Comparison of ENCODE assay signal across 23 mouse cellular contexts in the genomic region with DNA sequence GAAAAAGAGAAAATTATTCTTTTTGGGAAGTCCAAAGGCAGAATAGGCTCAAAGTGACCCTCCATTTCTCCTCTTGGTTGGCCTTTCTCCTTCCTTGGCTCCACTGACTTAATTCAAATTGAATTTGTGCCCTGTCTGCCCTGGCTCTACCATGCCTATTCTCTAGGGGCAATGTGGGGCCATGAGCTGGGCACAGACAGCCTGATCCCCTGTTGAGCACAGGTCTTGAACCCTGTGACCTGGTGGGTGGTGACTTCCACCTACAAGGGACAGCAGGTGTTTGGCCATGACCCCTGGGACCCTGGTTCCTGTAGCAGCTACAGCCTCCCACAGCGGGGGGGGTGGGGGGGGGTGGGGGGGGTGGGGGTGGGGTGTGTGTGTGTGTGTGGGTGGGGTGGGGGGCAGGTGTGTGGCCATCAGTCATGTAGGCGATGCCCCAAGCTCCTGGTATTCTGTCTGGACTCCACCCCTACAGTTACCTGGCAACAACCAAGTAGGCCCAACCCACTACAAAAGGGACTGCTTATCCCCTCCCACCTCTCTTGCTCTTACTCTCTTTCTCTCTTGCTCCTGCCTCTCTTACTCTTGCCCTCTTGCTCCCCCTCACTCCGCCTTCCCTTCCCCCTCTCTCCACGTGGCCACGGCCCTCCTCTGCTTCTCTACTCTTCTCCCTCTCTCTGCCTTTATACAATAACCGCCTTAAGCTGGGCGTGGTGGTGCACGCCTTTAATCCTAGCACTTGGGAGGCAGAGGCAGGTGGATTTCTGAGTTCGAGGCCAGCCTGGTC. TPM values are rescaled to one million over a fixed set of nuclear protein-coding genes. Genes with fewer than 3 reads are reported as not detected.
DNase-seq lines count a peak whose midpoint lies in the region; ATAC-seq and TF ChIP-seq lines count a peak whose summit lies in the region.
"Had no signal": no experiment of that assay in that cellular context is flagged by ENCODE, and none has a peak within 500 bp of the region (broad histone marks: within the 10 kb centered on the region; RNA-seq: fewer than 3 reads in every experiment).

No protein-coding gene starts in this region.

- TF ChIP-seq CTCF in liver, postnatal 0 days (IDR thresholded peaks at IDR 0.05; ENCODE audit: low read depth) = no peak
- TF ChIP-seq CTCF in E14TG2a.4 (conservative IDR thresholded peaks at IDR 0.05; ENCODE audit: low read length) = no peak

- H3K9me3 ChIP-seq in liver, embryonic 11.5 days (ENCODE audit: control insufficient read depth, low read length) = no peaks in the 10 kb centered on the region
- H3K9me3 ChIP-seq in liver, postnatal 0 days (ENCODE audit: low read length) = no peaks in the 10 kb centered on the region
- H3K9me3 ChIP-seq in E14TG2a.4 (ENCODE audit: low read length) = no peaks in the 10 kb centered on the region
- H3K9me3 ChIP-seq in ES-E14 (ENCODE audit: control insufficient read depth, insufficient read depth, low read depth, low read length) = no peaks in the 10 kb centered on the region
- H3K9me3 ChIP-seq in liver, embryonic 13.5 days (replicated peaks) = no peaks in the 10 kb centered on the region
- H3K9me3 ChIP-seq: embryonic facial prominence, embryonic 10.5 days; embryonic facial prominence, embryonic 15.5 days; forebrain, embryonic 12.5 days; heart, embryonic 15.5 days; hindbrain, embryonic 13.5 days; midbrain, embryonic 12.5 days had no signal

- no peaks in the 10 kb centered on the region for H3K36me3 ChIP-seq in liver, embryonic 11.5 days (ENCODE audit: control insufficient read depth, insufficient read depth, low read length)
- no peaks in the 10 kb centered on the region for H3K36me3 ChIP-seq in liver, postnatal 0 days (replicated peaks; ENCODE audit: insufficient read depth, low read length)
- peaks cover 13% of the 10 kb centered on the region; the same call in 1 of the 2 replicates for H3K36me3 ChIP-seq in E14TG2a.4 (ENCODE audit: insufficient read depth, low read length)
- H3K36me3 ChIP-seq in ES-E14 (ENCODE audit: control insufficient read depth, insufficient read depth, low read length, poor library complexity, severe bottlenecking) = no peaks in the 10 kb centered on the region
- H3K36me3 ChIP-seq in liver, embryonic 13.5 days = peaks cover 5% of the 10 kb centered on the region; the same call in 1 of the 2 replicates
- H3K36me3 ChIP-seq: embryonic facial prominence, embryonic 15.5 days; forebrain, embryonic 12.5 days; heart, embryonic 15.5 days had no signal

- TF ChIP-seq EP300 in liver, postnatal 0 days (IDR thresholded peaks at IDR 0.05; ENCODE audit: low read depth) = no peak

- in situ Hi-C loops in ES-E14 (cut with MboI; ENCODE audit: low sequenced_read_pairs in 2 of 2, unreplicated experiment in 2 of 2) = no loop called here

- no peak for DNase-seq in liver, embryonic 11.5 days (ENCODE audit: low spot score)
- no peak for DNase-seq in liver, postnatal 0 days
- DNase-seq in ES-E14 (ENCODE audit: low read depth, low spot score) = peak; percentile 49
- no peak for DNase-seq in liver, embryonic 13.5 days
- DNase-seq in urinary bladder, postnatal 25 days (ENCODE audit: low spot score) = no peak
- DNase-seq in cerebellum, adult 9-10 months = no peak
- DNase-seq: adrenal gland, postnatal 36 days; forebrain, postnatal 0 days; heart, postnatal 4 days; kidney, adult 8-10 months; lung, postnatal 36 days; thymus, postnatal 14 days had no signal

- H3K9ac ChIP-seq in liver, embryonic 11.5 days (ENCODE audit: low read depth, low read length) = no peak overlapping the region
- no peak overlapping the region for H3K9ac ChIP-seq in liver, postnatal 0 days (replicated peaks)
- no peak overlapping the region for H3K9ac ChIP-seq in ES-E14 (ENCODE audit: insufficient read depth, low read depth, low read length, poor library complexity, severe bottlenecking)
- H3K9ac ChIP-seq in liver, embryonic 13.5 days = no peak overlapping the region
- H3K9ac ChIP-seq: embryonic facial prominence, embryonic 15.5 days; forebrain, embryonic 12.5 days; forebrain, postnatal 0 days; heart, embryonic 15.5 days; hindbrain, embryonic 13.5 days; midbrain, embryonic 12.5 days had no signal

- 80% methylated on average over 8 of the region's 9 CpGs for WGBS in liver, embryonic 11.5 days
- 84% methylated on average over 8 of the region's 9 CpGs for WGBS in liver, postnatal 0 days (ENCODE audit: insufficient replicate concordance)
- WGBS in liver, embryonic 13.5 days (ENCODE audit: insufficient replicate concordance) = 74% methylated on average over 8 of the region's 9 CpGs

- no peaks in the 10 kb centered on the region for H3K27me3 ChIP-seq in liver, embryonic 11.5 days (replicated peaks; ENCODE audit: control insufficient read depth, insufficient read depth, low read length)
- H3K27me3 ChIP-seq in liver, postnatal 0 days (ENCODE audit: insufficient read depth, low read length) = no peaks in the 10 kb centered on the region
- no peaks in the 10 kb centered on the region for H3K27me3 ChIP-seq in E14TG2a.4 (ENCODE audit: insufficient read depth, low read length)
- H3K27me3 ChIP-seq in liver, embryonic 13.5 days = no peaks in the 10 kb centered on the region
- H3K27me3 ChIP-seq: CH12.LX; embryonic facial prominence, embryonic 15.5 days; forebrain, embryonic 12.5 days; heart, embryonic 15.5 days; hindbrain, embryonic 13.5 days; midbrain, embryonic 12.5 days had no signal

- H3K4me2 ChIP-seq in liver, embryonic 11.5 days = no peak overlapping the region
- no peak overlapping the region for H3K4me2 ChIP-seq in liver, postnatal 0 days (ENCODE audit: low read depth, low read length)
- no peak overlapping the region for H3K4me2 ChIP-seq in liver, embryonic 13.5 days
- H3K4me2 ChIP-seq: embryonic facial prominence, embryonic 15.5 days; forebrain, embryonic 12.5 days; heart, embryonic 15.5 days; hindbrain, embryonic 13.5 days; midbrain, embryonic 12.5 days had no signal

- no peaks in the 10 kb centered on the region for H3K4me1 ChIP-seq in liver, embryonic 11.5 days (replicated peaks; ENCODE audit: control insufficient read depth, insufficient read depth, low read length)
- H3K4me1 ChIP-seq in liver, postnatal 0 days (ENCODE audit: insufficient read depth) = no peaks in the 10 kb centered on the region; the same call in 1 of the 2 replicates
- H3K4me1 ChIP-seq in E14TG2a.4 (replicated peaks; ENCODE audit: low read depth, low read length) (peaks cover 71% of the 10 kb centered on the region), ES-E14 (ENCODE audit: control insufficient read depth in 2 of 2, insufficient read depth in 2 of 2, low read length in 2 of 2, poor library complexity in 1 of 2) (peaks cover 5 to 14% of the 10 kb centered on the region in 2 experiments; a peak in 2 of 4 replicates)
- peaks cover 10% of the 10 kb centered on the region for H3K4me1 ChIP-seq in liver, embryonic 13.5 days (replicated peaks)
- H3K4me1 ChIP-seq: heart, embryonic 15.5 days had no signal

- ATAC-seq in liver, embryonic 11.5 days (replicated peaks; ENCODE audit: low FRiP score) = peak; percentile 40; the same call in 1 of the 2 replicates
- ATAC-seq in liver, postnatal 0 days = no peak
- ATAC-seq in liver, embryonic 13.5 days (ENCODE audit: low read depth) = peak; percentile 42
- ATAC-seq: activated CD4-positive, CD25-positive, alpha-beta regulatory T cell, adult 4 months; forebrain, postnatal 0 days; intestine, embryonic 16.5 days had no signal

- H3K4me3 ChIP-seq in liver, embryonic 11.5 days (ENCODE audit: low read depth, low read length) = no peak overlapping the region
- H3K4me3 ChIP-seq in liver, postnatal 0 days (ENCODE audit: low read depth, low read length) = no peak overlapping the region
- H3K4me3 ChIP-seq in E14TG2a.4 (replicated peaks; ENCODE audit: low read length) = peak overlapping the region; percentile 72
- H3K4me3 ChIP-seq in ES-E14 (ENCODE audit: insufficient read depth in 1 of 2, low read depth in 1 of 2, low read length in 2 of 2, poor library complexity in 1 of 2, severe bottlenecking in 1 of 2) = no peak overlapping the region
- no peak overlapping the region for H3K4me3 ChIP-seq in liver, embryonic 13.5 days (replicated peaks)
- H3K4me3 ChIP-seq: embryonic facial prominence, embryonic 10.5 days; embryonic facial prominence, embryonic 15.5 days; forebrain, embryonic 12.5 days; heart, embryonic 15.5 days; hindbrain, embryonic 13.5 days; midbrain, embryonic 12.5 days had no signal

- H3K27ac ChIP-seq in liver, embryonic 11.5 days (ENCODE audit: low read depth, low read length) = no peak overlapping the region
- H3K27ac ChIP-seq in liver, postnatal 0 days (ENCODE audit: low read depth) = no peak overlapping the region
- H3K27ac ChIP-seq in ES-E14 (ENCODE audit: insufficient read depth, low read depth, low read length, poor library complexity, severe bottlenecking) = peak overlapping the region; percentile 69; the same call in 1 of the 2 replicates
- H3K27ac ChIP-seq in liver, embryonic 13.5 days = no peak overlapping the region
- H3K27ac ChIP-seq: embryonic facial prominence, embryonic 15.5 days; forebrain, embryonic 12.5 days; heart, embryonic 15.5 days; hindbrain, embryonic 13.5 days; kidney, postnatal 0 days; midbrain, embryonic 12.5 days had no signal

TF ChIP-seq in ES-E14, 5 proteins besides CTCF, POLR2A, EP300 and RAD21:
- TF ChIP-seq ZC3H11A (IDR thresholded peaks at IDR 0.05; ENCODE audit: borderline replicate concordance, low read depth, low read length) = no peak
- TF ChIP-seq ZNF384 (IDR thresholded peaks at IDR 0.05; ENCODE audit: low read depth, low read length) = peak; percentile 66; the same call in 1 of the 2 replicates

RNA-seq across cellular contexts. Expression of gene Ano6, which starts 28.8 kb away (rescaled TPM):
- 28.3 and 30.1 TPM in 2 replicates for polyA plus RNA-seq in liver, embryonic 11.5 days (2014; fragmentation: Nextera tagmentation; extraction: Ambion mirVana)
- 6.0 and 6.9 TPM in 2 replicates for polyA plus RNA-seq in liver, postnatal 0 days (2015; fragmentation: Nextera tagmentation; extraction: Ambion mirVana)
- 48.6 and 51.0 TPM in 2 replicates for total RNA-seq in ES-E14 (2012; rRNA removed)
- polyA plus RNA-seq in liver, embryonic 13.5 days (2015; fragmentation: Nextera tagmentation; extraction: Ambion mirVana) = 7.8 and 10.6 TPM in 2 replicates
